Mouse (Mus musculus) MEL (cell line): ENCODE results near the gene Rbpj. TPM values are rescaled to one million over a fixed set of nuclear protein-coding genes. Genes with fewer than 3 reads are reported as not detected.

Experiments
- DNase-seq: peaks from one replicate; pipeline ENCODE4 v3.0.0; 2011; ENCODE audit warnings: low read depth, low spot score
- H3K27ac ChIP-seq: 2 replicates; pipeline ENCODE4 v1.5.1; 2012; ENCODE audit warnings: low read depth, mild to moderate bottlenecking, control low read depth, low read length, moderate library complexity; ENCODE audit not compliant: control insufficient read depth
- H3K27me3 ChIP-seq, 2 experiments: fragments of 150-350 bp in 1 of 2; sonication (generic) in 1 of 2; 2 replicates each; pipeline ENCODE4 v1.6.1; 2012; ENCODE audit warnings: low read length in 2 of 2, mild to moderate bottlenecking in 2 of 2, improper control_type of control experiment in 1 of 2, moderate library complexity in 1 of 2; ENCODE audit not compliant: insufficient read depth in 2 of 2, control insufficient read depth in 1 of 2
- H3K36me3 ChIP-seq, 2 experiments: 2 replicates each; pipeline ENCODE4 v1.6.1; 2012 to 2014; ENCODE audit warnings: low read length in 2 of 2, improper control_type of control experiment in 1 of 2, inconsistent platforms in 1 of 2, mild to moderate bottlenecking in 1 of 2; ENCODE audit not compliant: insufficient read depth in 2 of 2, control insufficient read depth in 1 of 2
- H3K4me1 ChIP-seq, 2 experiments: fragments of 150-350 bp in 1 of 2; sonication (generic) in 1 of 2; 2 replicates each; pipeline ENCODE4 v1.6.1; 2012; ENCODE audit warnings: low read length in 2 of 2, improper control_type of control experiment in 1 of 2, mild to moderate bottlenecking in 1 of 2; ENCODE audit not compliant: insufficient read depth in 2 of 2, control insufficient read depth in 1 of 2
- H3K4me3 ChIP-seq, 2 experiments: fragments of 150-350 bp in 1 of 2; sonication (generic) in 1 of 2; 2 replicates each; pipeline ENCODE4 v1.5.1; 2012; ENCODE audit warnings: low read depth in 2 of 2, low read length in 2 of 2, mild to moderate bottlenecking in 2 of 2, moderate library complexity in 2 of 2, control low read depth in 1 of 2, improper control_type of control experiment in 1 of 2; ENCODE audit not compliant: control insufficient read depth in 1 of 2, insufficient read depth in 1 of 2
- H3K79me2 ChIP-seq: 2 replicates; pipeline ENCODE4 v1.6.1; 2012; ENCODE audit warnings: mild to moderate bottlenecking, low read length, moderate library complexity; ENCODE audit not compliant: control insufficient read depth, poor library complexity, insufficient read depth
- H3K9ac ChIP-seq: 2 replicates; pipeline ENCODE4 v1.6.1; 2012; ENCODE audit warnings: low read depth, mild to moderate bottlenecking, control low read depth, low read length, moderate library complexity; ENCODE audit not compliant: control insufficient read depth, poor library complexity, severe bottlenecking
- H3K9me3 ChIP-seq: fragments of 150-350 bp; sonication (generic); replicated peaks from 2 replicates; pipeline ENCODE4 v1.6.1; 2012; ENCODE audit warnings: mild to moderate bottlenecking, low read length, improper control_type of control experiment, moderate library complexity; ENCODE audit not compliant: insufficient read depth
- BHLHE40 ChIP-seq: IDR thresholded peaks from 2 replicates; pipeline ENCODE4 v1.6.1; 2012; ENCODE audit warnings: low read depth, mild to moderate bottlenecking, inconsistent platforms, low read length, improper control_type of control experiment, borderline replicate concordance
- CTCF ChIP-seq, 3 experiments: IDR thresholded peaks in 2 of 3; conservative IDR thresholded peaks in 1 of 3; 2 replicates each; pipeline ENCODE4 v1.5.1; 2011 to 2012; ENCODE audit warnings: low read length in 3 of 3, low read depth in 2 of 3, mild to moderate bottlenecking in 2 of 3, improper control_type of control experiment in 1 of 3, inconsistent platforms in 1 of 3, mixed read lengths in 1 of 3, moderate library complexity in 1 of 3; ENCODE audit not compliant: control insufficient read depth in 1 of 3, insufficient read depth in 1 of 3, poor library complexity in 1 of 3, severe bottlenecking in 1 of 3
- ELF1 ChIP-seq: IDR thresholded peaks from 2 replicates; pipeline ENCODE4 v1.6.1; 2014; ENCODE audit warnings: low read depth, mild to moderate bottlenecking, inconsistent platforms, low read length, improper control_type of control experiment, moderate library complexity
- EP300 ChIP-seq, 2 experiments: IDR thresholded peaks; 2 replicates each; pipeline ENCODE4 v1.6.1; 2011; ENCODE audit warnings: improper control_type of control experiment in 2 of 2, low read length in 2 of 2, low read depth in 1 of 2, mild to moderate bottlenecking in 1 of 2
- ETS1 ChIP-seq: IDR thresholded peaks from 2 replicates; pipeline ENCODE4 v1.6.1; 2012; ENCODE audit warnings: low read depth, mild to moderate bottlenecking, inconsistent platforms, low read length, improper control_type of control experiment, moderate library complexity
- GABPA ChIP-seq: IDR thresholded peaks from 2 replicates; pipeline ENCODE4 v1.6.1; 2012; ENCODE audit warnings: low read depth, mild to moderate bottlenecking, inconsistent platforms, low read length, improper control_type of control experiment, moderate library complexity
- KAT2A ChIP-seq: conservative IDR thresholded peaks from 2 replicates; pipeline ENCODE4 v1.6.1; 2012; ENCODE audit warnings: low read depth, low read length, improper control_type of control experiment, inconsistent platforms
- MAFK ChIP-seq: IDR thresholded peaks from 2 replicates; pipeline ENCODE4 v1.6.1; 2011; ENCODE audit warnings: low read depth, mild to moderate bottlenecking, low read length, improper control_type of control experiment, borderline replicate concordance
- MYC ChIP-seq: IDR thresholded peaks from 2 replicates; pipeline ENCODE4 v1.6.1; 2011; ENCODE audit warnings: low read depth, mild to moderate bottlenecking, low read length, improper control_type of control experiment, moderate library complexity
- NELFE ChIP-seq: IDR thresholded peaks from 2 replicates; pipeline ENCODE4 v1.6.1; 2011; ENCODE audit warnings: low read depth, low read length, improper control_type of control experiment
- RCOR1 ChIP-seq: IDR thresholded peaks from 2 replicates; pipeline ENCODE4 v1.6.1; 2012; ENCODE audit warnings: low read depth, mild to moderate bottlenecking, inconsistent platforms, low read length, improper control_type of control experiment
- TBP ChIP-seq: IDR thresholded peaks from 2 replicates; pipeline ENCODE4 v1.8.0; 2011; ENCODE audit warnings: low read depth, low read length, improper control_type of control experiment
- TCF12 ChIP-seq: IDR thresholded peaks from 2 replicates; pipeline ENCODE4 v1.6.1; 2014; ENCODE audit warnings: low read depth, mild to moderate bottlenecking, inconsistent platforms, low read length, improper control_type of control experiment, moderate library complexity
- USF1 ChIP-seq: IDR thresholded peaks from 2 replicates; pipeline ENCODE4 v1.6.1; 2014; ENCODE audit warnings: low read depth, mild to moderate bottlenecking, inconsistent platforms, low read length, improper control_type of control experiment, moderate library complexity
- USF2 ChIP-seq, 2 experiments: IDR thresholded peaks; 2 replicates each; pipeline ENCODE4 v1.6.1; 2011 to 2012; ENCODE audit warnings: improper control_type of control experiment in 2 of 2, low read length in 2 of 2, borderline replicate concordance in 1 of 2, inconsistent platforms in 1 of 2, low read depth in 1 of 2, mild to moderate bottlenecking in 1 of 2; ENCODE audit not compliant: insufficient read depth in 1 of 2
- ZC3H11A ChIP-seq: IDR thresholded peaks from 2 replicates; pipeline ENCODE4 v1.6.1; 2012; ENCODE audit warnings: low read depth, mild to moderate bottlenecking, inconsistent platforms, low read length, improper control_type of control experiment
- polyA plus RNA-seq, 2 experiments: library from polyadenylated mRNA; stranded (reverse) in 1 of 2; unstranded in 1 of 2; fragments of >175 nt in 1 of 2; fragments of >200 nt in 1 of 2; gene quantifications; 2 replicates each; pipeline versions ENCODE4 v1.2.1 to v1.2.4; 2012; ENCODE audit warnings: low replicate concordance in 2 of 2, low read depth in 1 of 2; ENCODE audit not compliant: insufficient read length in 2 of 2, insufficient read depth in 1 of 2, missing spikeins in 1 of 2
- total RNA-seq: library from RNA; depleted of rRNA; stranded (reverse); fragments of 300-350 nt; gene quantifications from 2 replicates; pipeline ENCODE4 v1.2.3, GENCODE M21; 2012

The Rbpj gene
- total and polyA plus RNA-seq, 3 experiments = 6.0 to 34.5 (median 19.1) TPM

- H3K27ac ChIP-seq = no peak overlapping the region
- no peaks in the 10 kb centered on the region for H3K27me3 ChIP-seq
- no peak overlapping the region for H3K9ac ChIP-seq
- H3K36me3 ChIP-seq = no peaks in the 10 kb centered on the region
- no peaks in the 10 kb centered on the region for H3K9me3 ChIP-seq
- H3K4me1 ChIP-seq = no peaks in the 10 kb centered on the region
- TF ChIP-seq NELFE (no peak), EP300 (IDR thresholded peaks at IDR 0.05; ENCODE audit: low read depth in 1 of 2, low read length in 2 of 2) (no peak)
- TF ChIP-seq, all 39 proteins: peak for 0
- no peak overlapping the region for H3K4me3 ChIP-seq
- DNase-seq = no peak
- no peaks in the 10 kb centered on the region for H3K79me2 ChIP-seq
These were observed 45.5 kb downstream of the Rbpj start for GRCm38 (mm10) chr5:53511426-53511825.

GRCm38 (mm10) chr5:53514959-53515612 is 49.1 kb downstream of the Rbpj start:
- no peak for TF ChIP-seq ETS1
- TF ChIP-seq ZC3H11A = no peak
- TF ChIP-seq GABPA = no peak
- no peak for TF ChIP-seq KAT2A
- TF ChIP-seq USF1 = no peak
- no peak for TF ChIP-seq RCOR1
- no peak for TF ChIP-seq ELF1
- TF ChIP-seq USF2 (IDR thresholded peaks at IDR 0.05; ENCODE audit: borderline replicate concordance in 1 of 2, insufficient read depth in 1 of 2, low read depth in 1 of 2, low read length in 2 of 2) = no peak
- TF ChIP-seq TBP = no peak
- no peak for TF ChIP-seq MAFK
- TF ChIP-seq TCF12 = no peak
- no peak for TF ChIP-seq MYC
- no peak for TF ChIP-seq BHLHE40
- no peak for TF ChIP-seq CTCF (IDR thresholded peaks at IDR 0.05 in 2 of 3, conservative IDR thresholded peaks at IDR 0.05 in 1 of 3; ENCODE audit: control insufficient read depth in 1 of 3, insufficient read depth in 1 of 3, low read depth in 2 of 3, low read length in 3 of 3, poor library complexity in 1 of 3, severe bottlenecking in 1 of 3)
- Histone ChIP-seq H3K27me3 (no peaks in the 10 kb centered on the region), H3K27ac (no peak overlapping the region), H3K4me1 (no peaks in the 10 kb centered on the region), H3K4me3 (no peak overlapping the region), H3K36me3 (no peaks in the 10 kb centered on the region), H3K9me3 (no peaks in the 10 kb centered on the region), H3K79me2 (no peaks in the 10 kb centered on the region), H3K9ac (no peak overlapping the region)
- DNase-seq = no peak
